Mouse (Mus musculus) heart, adult 2 months (tissue): ENCODE results near the gene Mpzl2.

ENCODE experiments used
- CTCF ChIP-seq: fragments of 200-600 bp; IDR thresholded peaks from 2 replicates; pipeline ENCODE4 v1.8.1; 2022; ENCODE audit warnings: antibody characterized with exemption, mild to moderate bottlenecking, moderate library complexity
- EP300 ChIP-seq: fragments of 200-500 bp; IDR thresholded peaks from 2 replicates; pipeline ENCODE4 v1.6.1; 2011; ENCODE audit warnings: low read depth, low read length, control low read depth; ENCODE audit not compliant: insufficient read depth
- POLR2A ChIP-seq: fragments of 200-500 bp; IDR thresholded peaks from 2 replicates; pipeline ENCODE4 v1.6.1; 2011; ENCODE audit warnings: mild to moderate bottlenecking, low read depth, low read length, control low read depth; ENCODE audit not compliant: insufficient read depth

DNA sequence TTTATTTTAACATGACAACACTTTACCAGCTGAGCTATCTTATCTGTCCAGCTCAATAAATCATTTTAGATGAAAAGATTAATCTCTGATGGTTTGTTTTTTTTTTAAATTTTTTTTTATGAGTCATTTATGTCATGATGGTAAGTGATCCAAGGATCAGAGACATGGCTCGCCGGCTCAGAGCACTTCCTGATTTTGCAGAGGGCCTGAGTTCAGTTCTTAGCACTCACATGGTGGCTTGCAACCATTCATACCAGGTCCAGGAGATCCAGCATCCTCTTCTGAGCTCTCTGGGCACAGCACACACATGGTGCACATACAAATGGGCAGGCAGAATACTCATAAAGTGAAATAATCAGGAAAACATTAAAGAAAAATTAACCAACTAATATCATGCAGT lies 10.7 kb downstream of the Mpzl2 start:
- no peak for TF ChIP-seq POLR2A
- no peak for TF ChIP-seq CTCF
- TF ChIP-seq EP300, result no peak
